Comparison of ENCODE assay signal across 8 mouse cellular contexts in the genomic region with DNA sequence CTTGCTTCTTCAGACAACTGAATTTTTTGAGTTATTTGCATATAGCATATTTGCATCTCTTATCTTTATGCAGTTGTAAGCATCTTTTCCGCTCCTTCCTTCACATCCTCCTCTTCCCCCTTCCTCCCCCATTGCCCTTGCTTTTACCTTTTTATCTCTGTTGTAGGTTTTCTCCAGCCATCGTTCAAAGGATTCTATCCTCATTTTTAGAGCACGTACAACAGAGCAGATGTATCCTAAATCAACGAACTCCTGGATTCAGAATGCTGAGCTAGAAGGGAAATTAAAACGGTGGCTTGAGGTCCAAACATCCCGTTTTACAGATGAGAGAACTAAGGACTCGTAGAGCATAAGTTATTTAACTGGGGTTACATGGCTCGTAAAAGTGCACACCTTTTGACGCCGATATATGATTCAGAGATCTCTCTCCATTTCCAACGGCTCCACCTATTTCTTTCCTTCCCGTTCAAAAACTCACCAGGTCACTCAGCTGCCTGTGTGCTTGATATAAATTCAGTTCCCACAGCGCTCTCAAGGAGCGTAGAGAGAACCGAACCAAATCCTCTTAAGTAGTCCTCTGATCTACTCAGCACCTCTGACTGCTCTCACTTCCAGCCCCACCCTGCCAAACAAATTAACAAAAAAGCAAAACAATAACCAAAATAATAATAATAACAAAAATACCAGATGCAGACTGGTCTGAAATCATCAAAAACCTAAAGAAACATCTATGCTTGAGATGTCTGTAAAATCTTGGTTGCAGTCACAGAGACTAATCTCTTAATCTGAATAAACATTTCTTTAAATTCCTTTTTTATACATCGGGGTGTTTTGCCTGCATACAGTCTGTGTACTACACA. TPM values are rescaled to one million over a fixed set of nuclear protein-coding genes. Genes with fewer than 3 reads are reported as not detected.
DNase-seq lines count a peak whose midpoint lies in the region; ATAC-seq lines count a peak whose summit lies in the region.

No protein-coding gene starts in this region.

- no peak overlapping the region for H3K27ac ChIP-seq in limb, embryonic 15.5 days
- no peak overlapping the region for H3K27ac ChIP-seq in stomach, embryonic 14.5 days (ENCODE audit: low read length)

- no peaks in the 10 kb centered on the region for H3K27me3 ChIP-seq in limb, embryonic 15.5 days
- no peaks in the 10 kb centered on the region for H3K27me3 ChIP-seq in stomach, embryonic 14.5 days (ENCODE audit: control insufficient read depth, insufficient read depth, low read length)

- WGBS in limb, embryonic 15.5 days: 19% methylated on average over 16 of the region's 16 CpGs
- WGBS in stomach, embryonic 14.5 days: 19% methylated on average over 16 of the region's 16 CpGs

- peak overlapping the region; percentile 95 for H3K4me3 ChIP-seq in limb, embryonic 15.5 days
- peak overlapping the region; percentile 97 for H3K4me3 ChIP-seq in stomach, embryonic 14.5 days (ENCODE audit: low read depth, low read length)

- H3K36me3 ChIP-seq in limb, embryonic 15.5 days: no peaks in the 10 kb centered on the region
- H3K36me3 ChIP-seq in stomach, embryonic 14.5 days (ENCODE audit: control insufficient read depth, insufficient read depth, low read length): no peaks in the 10 kb centered on the region

- peak; percentile 13 for DNase-seq in cerebellum, adult 8-10 months
- DNase-seq in 3T3-L1 (ENCODE audit: low read depth, low spot score): peak; percentile 95
- DNase-seq in adrenal gland, postnatal 10 days: no peak
- no peak for DNase-seq in layer of hippocampus, adult 9-10 months (ENCODE audit: low spot score)

- peak overlapping the region; percentile 50 for H3K4me2 ChIP-seq in limb, embryonic 15.5 days
- H3K4me2 ChIP-seq in stomach, embryonic 14.5 days (replicated peaks; ENCODE audit: low read depth, low read length): peak overlapping the region; percentile 45

- H3K9ac ChIP-seq in limb, embryonic 15.5 days: no peak overlapping the region
- peak overlapping the region; percentile 12 for H3K9ac ChIP-seq in stomach, embryonic 14.5 days (replicated peaks; ENCODE audit: low read depth, low read length)

- ATAC-seq in cerebellum, adult (ENCODE audit: insufficient number of reproducible peaks, low FRiP score, low TSS enrichment): no peak
- ATAC-seq in erythroid progenitor cell, adult 5-6 weeks (replicated peaks; ENCODE audit: low FRiP score, poor library complexity, severe bottlenecking): 0 out of 2 replicates have a peak, but pooled peaks have one; percentile 6
- no peak for ATAC-seq in limb, embryonic 15.5 days (ENCODE audit: insufficient number of reproducible peaks, low FRiP score, low TSS enrichment, low read depth)
- no peak for ATAC-seq in stomach, embryonic 14.5 days (ENCODE audit: insufficient number of reproducible peaks, insufficient read depth, low FRiP score, low read depth)

- no peaks in the 10 kb centered on the region for H3K9me3 ChIP-seq in limb, embryonic 15.5 days
- no peaks in the 10 kb centered on the region for H3K9me3 ChIP-seq in stomach, embryonic 14.5 days (ENCODE audit: control insufficient read depth, low read depth, low read length)

- peaks cover 5% of the 10 kb centered on the region for H3K4me1 ChIP-seq in limb, embryonic 15.5 days
- H3K4me1 ChIP-seq in stomach, embryonic 14.5 days (ENCODE audit: control insufficient read depth, insufficient read depth, low read length): no peaks in the 10 kb centered on the region

RNA-seq across cellular contexts. Expression of a gene that starts 2.2 kb away (rescaled TPM):
- 60.5 and 79.2 TPM in 2 replicates for total RNA-seq in erythroid progenitor cell, adult 5-6 weeks (2015; ENCODE audit: low replicate concordance)
- total RNA-seq in erythroid progenitor cell, adult 5-6 weeks (2017; ENCODE audit: low replicate concordance): 83.6 and 119 TPM in 2 replicates
- 125 TPM in 2 replicates for polyA plus RNA-seq in limb, embryonic 15.5 days (2015; fragmentation: Nextera tagmentation; extraction: Ambion mirVana)
- polyA plus RNA-seq in stomach, embryonic 14.5 days (2014; fragmentation: Nextera tagmentation; extraction: Ambion mirVana): 173 and 185 TPM in 2 replicates
- total RNA-seq in adrenal gland, postnatal 10 days (2021): 10 to 100 TPM; 69.7 to 81.3 TPM

Comparison
In these comparisons a context has a peak if more than half of its experiments do, and no peak if none do; other contexts are left out.
1. DNase-seq: peak in cerebellum, adult 8-10 months (single experiment) and 3T3-L1 (single experiment); none in adrenal gland, postnatal 10 days (single experiment) and layer of hippocampus, adult 9-10 months (single experiment).